Mouse (Mus musculus): ENCODE data around the gene Pthlh. TPM values are rescaled to one million over a fixed set of nuclear protein-coding genes. Genes with fewer than 3 reads are reported as not detected.
"Not testable (repeated sequence)": the region's sequence is repeated elsewhere in the genome, so short reads cannot be mapped to it uniquely, and the experiment has no call there.

Gene Pthlh
- polyA plus RNA-seq (2015; fragmentation: Nextera tagmentation; extraction: Ambion mirVana) = 1.6 and 2.8 TPM in 2 replicates

DNA sequence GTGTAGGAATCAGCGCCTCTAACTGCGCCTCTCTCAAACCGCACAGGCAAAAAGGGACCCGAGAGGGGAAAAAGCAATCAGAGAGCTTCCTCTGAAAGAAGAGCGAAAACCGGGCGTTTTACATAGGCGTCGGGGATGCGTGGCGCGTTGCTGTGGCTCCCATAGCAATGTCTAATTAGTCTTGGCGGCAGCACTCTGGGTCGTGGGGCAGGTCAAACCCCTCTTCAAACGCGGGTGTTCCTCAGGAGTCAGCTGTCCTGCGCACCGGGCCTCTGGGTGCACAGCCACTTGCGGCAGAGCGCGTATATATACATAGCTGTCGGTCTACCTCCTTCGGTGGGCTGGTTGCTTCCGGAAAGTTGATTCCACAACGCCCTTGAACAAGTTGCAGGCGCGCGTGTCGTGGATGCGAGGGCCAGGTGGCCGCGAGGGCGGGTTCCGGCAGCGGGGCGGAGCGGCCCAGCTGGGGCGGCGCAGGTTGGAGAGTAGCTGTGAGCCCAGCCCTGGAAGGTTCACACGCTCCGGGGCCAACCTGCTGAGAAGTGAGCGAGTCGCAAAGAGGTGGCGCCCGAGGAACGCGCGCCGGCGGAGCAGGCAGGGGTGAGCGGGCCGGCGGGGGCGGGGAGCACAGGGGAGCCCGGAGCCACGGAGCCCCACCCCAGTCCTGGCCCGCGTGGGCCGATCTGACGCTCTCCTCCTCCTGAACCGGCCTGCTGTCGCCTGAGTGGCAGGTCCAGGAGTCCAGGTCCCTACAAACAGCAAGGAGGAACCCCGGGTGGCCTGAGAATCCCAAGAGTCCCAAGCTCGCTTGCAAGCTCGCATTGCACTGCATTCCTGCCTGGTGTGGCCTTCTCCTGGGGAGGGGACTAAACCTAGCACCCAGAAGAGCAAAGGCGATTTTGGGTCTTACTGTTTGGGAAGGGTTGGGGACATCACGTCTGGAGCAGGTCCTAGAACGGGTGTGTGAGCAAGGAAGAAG, at the start of gene Pthlh:
Pthlh (minus strand) TSS at position 597 of the 979 bp plus-strand sequence.
- Histone ChIP-seq H3K9me3 (replicated peaks) (no peaks in the 10 kb centered on the region), H3K4me2 (peak within 1 kb of the TSS; percentile 95), H3K9ac (peak within 1 kb of the TSS; percentile 60), H3K4me3 (peak within 1 kb of the TSS; percentile 52), H3K27ac (no peak within 1 kb of the TSS), H3K36me3 (ENCODE audit: poor library complexity, severe bottlenecking) (no peaks in the 10 kb centered on the region), H3K4me1 (peaks cover 32% of the 10 kb centered on the region), H3K27me3 (peaks cover 68% of the 10 kb centered on the region)
- WGBS = under 1% methylated on average over 67 of the region's 68 CpGs
- peak; percentile 79 for ATAC-seq

GRCm38 (mm10) chr6:147313331-147313730, 49.3 kb upstream of the Pthlh start:
- no peaks in the 10 kb centered on the region for H3K4me1 ChIP-seq
- no peaks in the 10 kb centered on the region for H3K9me3 ChIP-seq (replicated peaks)
- no peak overlapping the region for H3K4me3 ChIP-seq
- no peak overlapping the region for H3K4me2 ChIP-seq
- H3K36me3 ChIP-seq (ENCODE audit: poor library complexity, severe bottlenecking) = no peaks in the 10 kb centered on the region
- no peaks in the 10 kb centered on the region for H3K27me3 ChIP-seq
- H3K27ac ChIP-seq = no peak overlapping the region
- H3K9ac ChIP-seq = no peak overlapping the region
- no peak for ATAC-seq

DNA sequence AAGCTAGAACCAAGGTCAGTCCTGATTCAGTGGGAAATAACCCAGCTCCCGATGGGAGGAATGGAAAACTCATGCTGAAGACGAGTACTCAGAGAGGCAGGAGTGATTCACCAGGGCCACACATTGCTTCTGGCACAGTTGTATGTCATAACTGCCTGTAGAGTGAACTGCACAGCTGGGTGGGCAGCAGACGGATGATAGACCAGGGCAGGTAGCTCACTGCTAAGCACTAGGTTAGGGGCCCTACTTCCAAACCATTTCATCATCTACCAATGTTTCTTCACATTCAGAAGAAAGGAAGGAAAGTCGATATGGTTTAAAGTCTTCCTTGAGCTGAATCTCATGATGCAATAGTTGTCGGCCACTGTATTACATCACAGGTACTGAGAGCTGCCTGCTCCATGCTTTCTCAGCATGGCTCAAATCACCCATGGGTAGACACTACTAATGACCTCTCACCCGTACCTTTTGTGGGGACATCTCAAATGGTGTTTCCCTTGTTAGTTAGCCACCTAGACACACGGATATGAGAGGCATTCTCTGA, 46.5 kb upstream of the Pthlh start:
- Histone ChIP-seq H3K9me3 (replicated peaks) (no peaks in the 10 kb centered on the region), H3K4me3 (no peak overlapping the region), H3K27me3 (no peaks in the 10 kb centered on the region), H3K4me2 (no peak overlapping the region), H3K27ac (no peak overlapping the region), H3K4me1 (no peaks in the 10 kb centered on the region), H3K36me3 (ENCODE audit: poor library complexity, severe bottlenecking) (no peaks in the 10 kb centered on the region), H3K9ac (no peak overlapping the region)
- WGBS = 88% methylated on average over 7 of the region's 7 CpGs
- ATAC-seq = no peak

DNA sequence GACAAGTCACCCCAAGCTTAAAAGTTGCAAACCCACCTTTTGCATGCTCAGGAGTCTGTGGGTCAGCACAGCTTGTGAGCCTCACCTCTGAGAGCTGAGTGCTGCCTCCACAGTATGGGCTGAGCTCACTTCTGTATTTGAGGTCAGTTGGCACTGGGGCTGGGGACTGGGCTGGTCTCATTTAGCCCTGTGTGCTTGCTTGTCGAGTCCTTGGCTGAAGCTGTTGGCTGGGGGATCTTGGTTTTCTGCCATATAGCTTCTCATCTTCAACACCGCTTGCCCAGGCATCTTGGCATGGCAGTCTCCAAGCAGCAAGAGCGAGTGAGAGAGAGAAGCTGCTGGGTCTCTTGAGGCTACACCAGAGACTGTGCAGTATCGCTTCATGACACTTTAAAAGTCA, 46.1 kb upstream of the Pthlh start:
- no peak overlapping the region for H3K27ac ChIP-seq
- H3K9ac ChIP-seq = no peak overlapping the region
- H3K36me3 ChIP-seq (ENCODE audit: poor library complexity, severe bottlenecking) = no peaks in the 10 kb centered on the region
- no peaks in the 10 kb centered on the region for H3K9me3 ChIP-seq (replicated peaks)
- no peaks in the 10 kb centered on the region for H3K27me3 ChIP-seq
- no peak overlapping the region for H3K4me2 ChIP-seq
- no peaks in the 10 kb centered on the region for H3K4me1 ChIP-seq
- H3K4me3 ChIP-seq = no peak overlapping the region
- ATAC-seq = no peak
- WGBS = 92% methylated on average over 4 of the region's 4 CpGs

GRCm38 (mm10) chr6:147304236-147304635, 40.3 kb upstream of the Pthlh start:
- not testable (repeated sequence) for ATAC-seq; H3K27me3 ChIP-seq; H3K4me1 ChIP-seq; H3K4me3 ChIP-seq; H3K36me3 ChIP-seq (ENCODE audit: poor library complexity, severe bottlenecking); H3K27ac ChIP-seq; H3K9me3 ChIP-seq (replicated peaks); H3K4me2 ChIP-seq; H3K9ac ChIP-seq
- WGBS = 80% methylated on average over 8 of the region's 9 CpGs

- H3K9ac ChIP-seq = no peak overlapping the region
- WGBS = 86% methylated on average over 5 of the region's 5 CpGs
- H3K9me3 ChIP-seq (replicated peaks) = no peaks in the 10 kb centered on the region
- ATAC-seq = no peak
- no peaks in the 10 kb centered on the region for H3K36me3 ChIP-seq (ENCODE audit: poor library complexity, severe bottlenecking)
- H3K27me3 ChIP-seq = no peaks in the 10 kb centered on the region
- no peak overlapping the region for H3K4me2 ChIP-seq
- no peak overlapping the region for H3K4me3 ChIP-seq
- H3K27ac ChIP-seq = no peak overlapping the region
- H3K4me1 ChIP-seq = no peaks in the 10 kb centered on the region
Observed at GRCm38 (mm10) chr6:147299607-147300006, 35.6 kb upstream of the Pthlh start.

DNA sequence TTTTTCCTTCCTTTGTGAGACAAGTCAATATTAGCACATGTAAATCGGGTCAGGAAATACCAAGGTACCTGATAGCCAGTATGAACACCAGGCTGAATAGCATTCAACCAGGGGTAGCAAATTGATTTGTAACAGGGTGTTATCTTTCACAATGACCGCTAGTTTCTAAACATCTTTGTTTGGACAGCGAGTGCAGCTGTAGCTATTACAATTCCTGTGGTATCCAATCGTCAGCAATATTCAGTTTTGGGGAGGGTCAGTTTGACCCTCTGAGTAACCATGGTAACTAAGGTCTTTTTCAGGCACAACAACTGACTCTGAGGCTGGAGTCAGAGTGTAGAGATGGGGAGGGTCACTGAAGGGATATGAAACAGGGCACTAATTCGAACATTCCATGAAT, 15.3 kb upstream of the Pthlh start:
- Histone ChIP-seq H3K27ac (no peak overlapping the region), H3K36me3 (ENCODE audit: poor library complexity, severe bottlenecking) (no peaks in the 10 kb centered on the region), H3K9me3 (replicated peaks) (peaks cover 8% of the 10 kb centered on the region; the same call in 1 of the 2 replicates), H3K4me2 (no peak overlapping the region), H3K4me3 (no peak overlapping the region), H3K9ac (no peak overlapping the region), H3K27me3 (no peaks in the 10 kb centered on the region), H3K4me1 (no peaks in the 10 kb centered on the region)
- WGBS = 48% methylated on average over 5 of the region's 5 CpGs
- ATAC-seq = no peak

DNA sequence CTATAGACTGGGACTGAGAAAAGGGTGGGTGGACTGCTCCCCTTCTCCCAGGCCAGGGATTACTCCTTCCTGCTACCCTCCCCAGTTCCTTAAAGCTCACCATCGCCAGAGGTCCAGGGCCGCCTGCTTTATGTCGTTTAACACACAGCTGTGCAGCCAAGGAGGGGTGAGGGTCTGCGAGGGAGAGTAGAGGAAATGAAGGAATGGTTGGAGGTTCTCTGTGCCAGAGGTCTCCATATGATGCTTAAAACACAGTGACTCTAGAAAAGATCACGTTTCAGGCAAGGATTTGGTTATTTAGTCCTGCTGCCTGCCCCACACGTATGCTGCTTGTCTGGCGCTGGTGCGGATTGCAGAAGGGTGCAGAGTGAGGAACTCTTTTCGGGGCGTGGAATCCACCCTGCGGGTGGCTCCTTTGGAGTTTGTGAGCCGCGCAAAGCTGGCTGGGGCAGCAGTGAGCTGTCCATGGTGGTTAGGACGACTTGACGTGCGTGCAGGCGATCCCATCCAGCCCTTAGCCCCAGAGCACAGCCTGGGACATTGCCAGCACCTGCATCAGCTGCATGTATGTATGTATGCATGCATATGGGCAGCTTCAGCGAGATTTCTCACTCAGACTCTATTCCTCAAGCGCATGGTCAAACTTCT, 4.3 kb upstream of the Pthlh start:
- Histone ChIP-seq H3K9ac (no peak overlapping the region), H3K27me3 (peaks cover 56% of the 10 kb centered on the region), H3K4me2 (0 out of 2 replicates have a peak overlapping the region, but pooled peaks have one; percentile 11), H3K9me3 (replicated peaks) (no peaks in the 10 kb centered on the region), H3K27ac (no peak overlapping the region), H3K4me3 (no peak overlapping the region), H3K36me3 (ENCODE audit: poor library complexity, severe bottlenecking) (no peaks in the 10 kb centered on the region), H3K4me1 (peaks cover 13% of the 10 kb centered on the region)
- ATAC-seq = no peak
- WGBS = 6% methylated on average over 19 of the region's 19 CpGs

- H3K27me3 ChIP-seq = peaks cover 70% of the 10 kb centered on the region
- peaks cover 27% of the 10 kb centered on the region for H3K4me1 ChIP-seq
- no peaks in the 10 kb centered on the region for H3K9me3 ChIP-seq (replicated peaks)
- H3K4me2 ChIP-seq = no peak overlapping the region
- H3K4me3 ChIP-seq = no peak overlapping the region
- H3K9ac ChIP-seq = no peak overlapping the region
- no peaks in the 10 kb centered on the region for H3K36me3 ChIP-seq (ENCODE audit: poor library complexity, severe bottlenecking)
- WGBS = 88% methylated on average over 6 of the region's 6 CpGs
- no peak for ATAC-seq
- H3K27ac ChIP-seq = no peak overlapping the region
Observed at GRCm38 (mm10) chr6:147266466-147266865, 2.5 kb upstream of the Pthlh start.

DNA sequence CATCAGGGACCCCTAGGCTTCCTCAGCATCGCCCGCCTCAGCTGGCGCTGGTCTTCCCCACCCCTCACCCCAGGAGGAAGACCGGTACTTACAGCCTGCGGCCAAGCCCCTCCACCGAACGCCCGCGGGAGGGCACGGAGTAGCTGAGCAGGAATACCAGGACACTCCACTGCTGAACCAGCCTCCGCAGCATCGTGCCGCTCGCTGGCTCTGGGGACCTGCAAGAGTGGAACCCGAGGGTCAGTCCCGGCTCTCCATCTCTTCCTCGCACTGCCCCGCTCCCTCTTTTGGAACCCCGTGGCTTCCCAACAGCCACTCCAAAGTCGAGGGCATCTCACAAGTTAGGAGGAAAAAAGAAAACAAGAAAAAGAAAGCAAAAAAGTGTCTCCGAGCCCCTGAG, 805 bp downstream of the Pthlh start:
- Histone ChIP-seq H3K9me3 (replicated peaks) (no peaks in the 10 kb centered on the region), H3K9ac (peak overlapping the region; percentile 60), H3K27me3 (peaks cover 61% of the 10 kb centered on the region), H3K4me3 (peak overlapping the region; percentile 52), H3K4me2 (peak overlapping the region; percentile 95), H3K36me3 (ENCODE audit: poor library complexity, severe bottlenecking) (no peaks in the 10 kb centered on the region), H3K4me1 (peaks cover 29% of the 10 kb centered on the region), H3K27ac (no peak overlapping the region)
- 1% methylated on average over 21 of the region's 21 CpGs for WGBS
- peak; percentile 56 for ATAC-seq

DNA sequence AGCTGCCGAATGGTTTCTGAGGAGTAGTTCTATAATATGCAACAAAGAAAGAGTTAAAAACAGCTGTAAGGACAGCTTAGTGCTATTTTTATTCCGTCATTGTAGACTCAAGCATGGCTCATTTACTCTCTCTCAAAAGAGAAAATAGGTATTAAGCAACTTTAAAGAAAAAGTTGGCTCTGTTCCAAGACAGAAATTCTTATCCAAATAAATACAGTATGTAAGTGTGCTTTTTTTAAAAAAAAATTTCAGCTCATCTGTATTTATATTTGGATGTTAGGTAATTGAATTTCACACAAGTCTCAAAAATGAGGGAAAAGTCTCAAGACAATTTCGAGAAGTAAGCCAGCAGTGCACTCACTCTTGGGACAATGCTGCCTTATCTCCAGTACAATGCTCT, 2.4 kb downstream of the Pthlh start:
- H3K9ac ChIP-seq = no peak overlapping the region
- H3K9me3 ChIP-seq (replicated peaks) = no peaks in the 10 kb centered on the region
- no peak overlapping the region for H3K27ac ChIP-seq
- peaks cover 29% of the 10 kb centered on the region for H3K4me1 ChIP-seq
- no peaks in the 10 kb centered on the region for H3K36me3 ChIP-seq (ENCODE audit: poor library complexity, severe bottlenecking)
- 6% methylated on average over 3 of the region's 3 CpGs for WGBS
- H3K27me3 ChIP-seq = peaks cover 46% of the 10 kb centered on the region
- H3K4me2 ChIP-seq = peak overlapping the region; percentile 95
- ATAC-seq = no peak
- 0 out of 2 replicates have a peak overlapping the region, but pooled peaks have one; percentile 52 for H3K4me3 ChIP-seq

- peaks cover 29% of the 10 kb centered on the region for H3K4me1 ChIP-seq
- peaks cover 37% of the 10 kb centered on the region for H3K27me3 ChIP-seq
- H3K9me3 ChIP-seq (replicated peaks) = no peaks in the 10 kb centered on the region
- 83% methylated on average over 3 of the region's 3 CpGs for WGBS
- H3K27ac ChIP-seq = no peak overlapping the region
- no peaks in the 10 kb centered on the region for H3K36me3 ChIP-seq (ENCODE audit: poor library complexity, severe bottlenecking)
- ATAC-seq = no peak
- H3K4me2 ChIP-seq = no peak overlapping the region
- no peak overlapping the region for H3K9ac ChIP-seq
- no peak overlapping the region for H3K4me3 ChIP-seq
Observed at GRCm38 (mm10) chr6:147260766-147261165, 3.2 kb downstream of the Pthlh start.
